ENCODE assay signal across 8 mouse cellular contexts in the genomic region with DNA sequence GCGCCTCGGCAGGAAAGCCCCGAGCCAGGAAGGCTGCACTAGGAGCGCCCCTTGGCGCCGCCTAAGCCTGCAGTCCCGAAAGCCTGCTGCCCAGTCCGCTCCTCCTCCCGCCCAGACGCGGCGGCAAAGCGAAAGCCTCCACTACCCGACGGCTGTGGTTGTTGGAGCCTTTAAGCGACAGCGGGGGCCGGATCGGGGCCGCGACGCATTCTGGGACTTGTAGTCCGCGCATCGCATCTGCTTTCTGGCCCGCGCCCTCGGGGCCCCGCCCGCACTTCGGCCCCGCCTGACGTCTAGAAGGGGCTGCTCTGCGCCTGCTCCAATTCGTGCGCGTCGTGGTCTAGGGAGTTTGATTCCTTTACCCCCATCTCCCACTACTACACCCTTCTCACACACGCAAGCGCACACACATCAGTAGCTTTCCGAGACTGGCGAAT. TPM values are rescaled to one million over a fixed set of nuclear protein-coding genes. Genes with fewer than 3 reads are reported as not detected.
DNase-seq lines count a peak whose midpoint lies in the region; ATAC-seq lines count a peak whose summit lies in the region.

A gene (minus strand): TSS at position 77 of the 437 bp plus-strand sequence.

- H3K4me3 ChIP-seq in megakaryocyte, embryonic 14.5 days (replicated peaks): peak within 1 kb of the TSS; percentile 96

- peaks cover 81% of the 10 kb centered on the region for H3K4me1 ChIP-seq in megakaryocyte, embryonic 14.5 days

- no peaks in the 10 kb centered on the region for H3K9me3 ChIP-seq in megakaryocyte, embryonic 14.5 days

- ATAC-seq in common myeloid progenitor, adult 5-6 weeks (replicated peaks; ENCODE audit: low read depth, poor library complexity, severe bottlenecking): peak; percentile 91

- H3K27me3 ChIP-seq in megakaryocyte, embryonic 14.5 days (replicated peaks): no peaks in the 10 kb centered on the region

- H3K36me3 ChIP-seq in megakaryocyte, embryonic 14.5 days (replicated peaks; ENCODE audit: low read length): peaks cover 28% of the 10 kb centered on the region

- peak; percentile 97 for DNase-seq in ZHBTc4 (ENCODE audit: low read depth, low spot score)
- DNase-seq in gastrocnemius, adult 8-10 months (ENCODE audit: low spot score in 2 of 2): peak; percentile 87 to 88
- peak; percentile 64 for DNase-seq in hindlimb bud, embryonic 11.5 days (ENCODE audit: extremely low spot score, low read depth, low spot score)
- peak; percentile 92 for DNase-seq in left cerebral cortex, adult 8-10 months (ENCODE audit: low spot score in 2 of 2)
- DNase-seq in right cerebral cortex, postnatal 10 days (ENCODE audit: low spot score in 2 of 2): peak; percentile 97 to 98
- DNase-seq in urinary bladder, postnatal 25 days (ENCODE audit: low spot score): peak; percentile 80

RNA-seq across cellular contexts. Expression of the gene that starts here (rescaled TPM):
- total RNA-seq in common myeloid progenitor, adult 5-6 weeks (2017): 7.4 and 7.9 TPM in 2 replicates
- 100 to 1,000 TPM in 1 of 4 experiments, 10 to 100 TPM in 3; 78.5 to 117 (median 87.7) TPM for total RNA-seq in gastrocnemius, adult 8-10 months (2022)
- total RNA-seq in left cerebral cortex, adult 8-10 months (2022): 10 to 100 TPM; 53.6 to 63.6 (median 56.0) TPM
- polyA plus RNA-seq in megakaryocyte, embryonic 14.5 days (2012; ENCODE audit: insufficient read depth, low replicate concordance): 46.5 and 208 TPM in 2 replicates

Comparison
In these comparisons a context has a peak if more than half of its experiments do, and no peak if none do; other contexts are left out.
1. Peak in every context shown above with its lines: DNase-seq, ATAC-seq and H3K4me3 ChIP-seq.